Mouse (Mus musculus): ENCODE data around the gene Hrk. TPM values are rescaled to one million over a fixed set of nuclear protein-coding genes. Genes with fewer than 3 reads are reported as not detected.
A peak's percentile ranks its signal among the peaks of the same experiment; 100 is the strongest.

Hrk gene
- polyA plus RNA-seq (2012; rRNA removed): 17.0 and 22.1 TPM in 2 replicates

- DNase-seq (ENCODE audit: extremely low spot score in 1 of 2, low spot score in 1 of 2): no peak
Measured at GRCm38 (mm10) chr5:118164581-118164980, at the start of gene Hrk. Gene Hrk (plus strand): TSS chr5:118164648.

GRCm38 (mm10) chr5:118118351-118118750 is 46.1 kb upstream of the Hrk start:
- no peak for DNase-seq (ENCODE audit: extremely low spot score in 1 of 2, low spot score in 1 of 2)

- DNase-seq (ENCODE audit: extremely low spot score in 1 of 2, low spot score in 1 of 2): no peak
Measured at GRCm38 (mm10) chr5:118118922-118119321, 45.5 kb upstream of the Hrk start.

- DNase-seq (ENCODE audit: extremely low spot score in 1 of 2, low spot score in 1 of 2): no peak
Measured at GRCm38 (mm10) chr5:118120670-118121069, 43.8 kb upstream of the Hrk start.

GRCm38 (mm10) chr5:118121928-118122327 is 42.5 kb upstream of the Hrk start:
- DNase-seq (ENCODE audit: extremely low spot score in 1 of 2, low spot score in 1 of 2): no peak

- DNase-seq (ENCODE audit: extremely low spot score in 1 of 2, low spot score in 1 of 2): no peak
Measured at GRCm38 (mm10) chr5:118123096-118123495, 41.4 kb upstream of the Hrk start.

GRCm38 (mm10) chr5:118126671-118127070 is 37.8 kb upstream of the Hrk start:
- no peak for DNase-seq (ENCODE audit: extremely low spot score in 1 of 2, low spot score in 1 of 2)

- peak in 1 of 2 experiments; percentile 35 for DNase-seq (ENCODE audit: extremely low spot score in 1 of 2, low spot score in 1 of 2)
Measured at GRCm38 (mm10) chr5:118128208-118128607, 36.2 kb upstream of the Hrk start.

GRCm38 (mm10) chr5:118128651-118129050 is 35.8 kb upstream of the Hrk start:
- DNase-seq (ENCODE audit: extremely low spot score in 1 of 2, low spot score in 1 of 2): no peak

- no peak for DNase-seq (ENCODE audit: extremely low spot score in 1 of 2, low spot score in 1 of 2)
Measured at GRCm38 (mm10) chr5:118136391-118136790, 28.1 kb upstream of the Hrk start.

GRCm38 (mm10) chr5:118139630-118140029 is 24.8 kb upstream of the Hrk start:
- DNase-seq (ENCODE audit: extremely low spot score in 1 of 2, low spot score in 1 of 2): no peak

GRCm38 (mm10) chr5:118142471-118142870 is 22.0 kb upstream of the Hrk start:
- DNase-seq (ENCODE audit: extremely low spot score in 1 of 2, low spot score in 1 of 2): no peak

- no peak for DNase-seq (ENCODE audit: extremely low spot score in 1 of 2, low spot score in 1 of 2)
Measured at GRCm38 (mm10) chr5:118143211-118144026, 21.0 kb upstream of the Hrk start.

- DNase-seq (ENCODE audit: extremely low spot score in 1 of 2, low spot score in 1 of 2): no peak
Measured at GRCm38 (mm10) chr5:118144327-118144726, 20.1 kb upstream of the Hrk start.

- no peak for DNase-seq (ENCODE audit: extremely low spot score in 1 of 2, low spot score in 1 of 2)
Measured at GRCm38 (mm10) chr5:118144770-118145169, 19.7 kb upstream of the Hrk start.

GRCm38 (mm10) chr5:118145458-118145857 is 19.0 kb upstream of the Hrk start:
- DNase-seq (ENCODE audit: extremely low spot score in 1 of 2, low spot score in 1 of 2): no peak

- no peak for DNase-seq (ENCODE audit: extremely low spot score in 1 of 2, low spot score in 1 of 2)
Measured at GRCm38 (mm10) chr5:118145999-118146679, 18.3 kb upstream of the Hrk start.

- DNase-seq (ENCODE audit: extremely low spot score in 1 of 2, low spot score in 1 of 2): no peak
Measured at GRCm38 (mm10) chr5:118147264-118147663, 17.2 kb upstream of the Hrk start.

- DNase-seq (ENCODE audit: extremely low spot score in 1 of 2, low spot score in 1 of 2): no peak
Measured at GRCm38 (mm10) chr5:118149711-118150110, 14.7 kb upstream of the Hrk start.

- DNase-seq (ENCODE audit: extremely low spot score in 1 of 2, low spot score in 1 of 2): peak; percentile 61 to 88
Measured at GRCm38 (mm10) chr5:118154839-118155564, 9.4 kb upstream of the Hrk start, which contains the start of gene Fbxw8. Gene Fbxw8 (minus strand): TSS chr5:118155464.

- no peak for DNase-seq (ENCODE audit: extremely low spot score in 1 of 2, low spot score in 1 of 2)
Measured at GRCm38 (mm10) chr5:118155565-118155947, 8.9 kb upstream of the Hrk start.
